Comparison of ENCODE assay signal across 9 mouse cellular contexts in the genomic region with DNA sequence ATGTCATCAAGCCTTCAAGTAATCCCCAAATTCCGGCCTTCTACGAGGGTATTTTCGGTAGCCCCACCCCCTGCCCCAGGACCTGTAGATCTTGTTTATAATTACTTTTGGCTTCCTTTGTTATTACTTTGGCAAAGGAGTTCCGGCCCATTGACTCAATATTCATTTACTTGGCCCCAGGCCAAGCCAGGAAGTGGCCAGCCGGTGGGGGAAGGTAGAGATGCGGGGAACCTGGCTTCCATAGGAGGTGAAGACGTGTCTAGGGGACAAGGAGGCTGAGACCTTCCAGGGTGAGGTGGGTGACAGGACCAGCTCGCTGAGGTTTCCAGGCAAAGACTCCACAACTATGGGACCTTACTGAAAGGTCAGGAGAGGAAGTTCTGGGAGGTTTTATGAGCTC. TPM values are rescaled to one million over a fixed set of nuclear protein-coding genes. Genes with fewer than 3 reads are reported as not detected.
DNase-seq lines count a peak whose midpoint lies in the region; ATAC-seq and TF ChIP-seq lines count a peak whose summit lies in the region.
"Had no signal": no experiment of that assay in that cellular context is flagged by ENCODE, and none has a peak within 500 bp of the region (broad histone marks: within the 10 kb centered on the region; RNA-seq: fewer than 3 reads in every experiment).

No protein-coding gene starts in this region.

- H3K9me3 ChIP-seq in liver, postnatal 0 days (ENCODE audit: low read length): no peaks in the 10 kb centered on the region
- no peaks in the 10 kb centered on the region for H3K9me3 ChIP-seq in liver, embryonic 12.5 days (replicated peaks)
- no peaks in the 10 kb centered on the region for H3K9me3 ChIP-seq in embryonic facial prominence, embryonic 14.5 days (ENCODE audit: control insufficient read depth, low read length)
- no peaks in the 10 kb centered on the region for H3K9me3 ChIP-seq in neural tube, embryonic 15.5 days (replicated peaks)

- H3K4me1 ChIP-seq in liver, postnatal 0 days (ENCODE audit: insufficient read depth): peaks cover 12% of the 10 kb centered on the region
- H3K4me1 ChIP-seq in liver, embryonic 12.5 days: 0 out of 2 replicates have a peak, but pooled peaks cover 4% of the 10 kb centered on the region
- H3K4me1 ChIP-seq in embryonic facial prominence, embryonic 14.5 days (ENCODE audit: control insufficient read depth, insufficient read depth, low read length): peaks cover 12% of the 10 kb centered on the region
- peaks cover 14% of the 10 kb centered on the region for H3K4me1 ChIP-seq in neural tube, embryonic 15.5 days

- H3K27me3 ChIP-seq in liver, postnatal 0 days (ENCODE audit: insufficient read depth, low read length): no peaks in the 10 kb centered on the region
- 0 out of 2 replicates have a peak, but pooled peaks cover 4% of the 10 kb centered on the region for H3K27me3 ChIP-seq in liver, embryonic 12.5 days (replicated peaks)
- H3K27me3 ChIP-seq in embryonic facial prominence, embryonic 14.5 days (replicated peaks; ENCODE audit: control insufficient read depth, insufficient read depth, low read length): no peaks in the 10 kb centered on the region
- H3K27me3 ChIP-seq in neural tube, embryonic 15.5 days (replicated peaks): no peaks in the 10 kb centered on the region

- no peak for ATAC-seq in liver, postnatal 0 days
- no peak for ATAC-seq in liver, embryonic 12.5 days
- ATAC-seq in embryonic facial prominence, embryonic 14.5 days (ENCODE audit: low read depth): 0 out of 2 replicates have a peak, but pooled peaks have one; percentile 13
- ATAC-seq in neural tube, embryonic 15.5 days (ENCODE audit: low FRiP score): no peak

- WGBS in liver, postnatal 0 days (ENCODE audit: insufficient replicate concordance): 31% methylated on average over 8 of the region's 8 CpGs
- WGBS in liver, embryonic 12.5 days (ENCODE audit: insufficient replicate concordance): 33% methylated on average over 8 of the region's 8 CpGs
- 19% methylated on average over 8 of the region's 8 CpGs for WGBS in embryonic facial prominence, embryonic 14.5 days
- WGBS in neural tube, embryonic 15.5 days: 37% methylated on average over 8 of the region's 8 CpGs

- peak; percentile 33 for DNase-seq in liver, postnatal 0 days
- DNase-seq in embryonic facial prominence, embryonic 14.5 days (ENCODE audit: low spot score): no peak
- DNase-seq in kidney, postnatal 25 days: peak; percentile 60 to 65
- peak; percentile 79 for DNase-seq in urinary bladder, postnatal 14 days (ENCODE audit: low spot score)
- no peak for DNase-seq in retina, embryonic 14.5 days (ENCODE audit: low spot score)
- no peak for DNase-seq in right cerebral cortex, postnatal 36 days (ENCODE audit: low spot score in 2 of 2)
- DNase-seq: thymus, adult 18-20 months had no signal

- H3K4me3 ChIP-seq in liver, postnatal 0 days (ENCODE audit: low read depth, low read length): no peak overlapping the region
- no peak overlapping the region for H3K4me3 ChIP-seq in liver, embryonic 12.5 days
- H3K4me3 ChIP-seq in embryonic facial prominence, embryonic 14.5 days (ENCODE audit: low read depth, low read length): no peak overlapping the region
- no peak overlapping the region for H3K4me3 ChIP-seq in neural tube, embryonic 15.5 days (replicated peaks)

- no peaks in the 10 kb centered on the region for H3K36me3 ChIP-seq in liver, postnatal 0 days (replicated peaks; ENCODE audit: insufficient read depth, low read length)
- H3K36me3 ChIP-seq in liver, embryonic 12.5 days: no peaks in the 10 kb centered on the region
- no peaks in the 10 kb centered on the region for H3K36me3 ChIP-seq in embryonic facial prominence, embryonic 14.5 days (ENCODE audit: control insufficient read depth, insufficient read depth, low read length)
- H3K36me3 ChIP-seq in neural tube, embryonic 15.5 days: no peaks in the 10 kb centered on the region

- TF ChIP-seq EP300 in liver, postnatal 0 days (IDR thresholded peaks at IDR 0.05; ENCODE audit: low read depth): no peak

- H3K4me2 ChIP-seq in liver, postnatal 0 days (ENCODE audit: low read depth, low read length): no peak overlapping the region
- no peak overlapping the region for H3K4me2 ChIP-seq in liver, embryonic 12.5 days
- H3K4me2 ChIP-seq in embryonic facial prominence, embryonic 14.5 days (ENCODE audit: low read depth, low read length): no peak overlapping the region
- no peak overlapping the region for H3K4me2 ChIP-seq in neural tube, embryonic 15.5 days

- no peak overlapping the region for H3K9ac ChIP-seq in liver, postnatal 0 days (replicated peaks)
- H3K9ac ChIP-seq in liver, embryonic 12.5 days: no peak overlapping the region
- no peak overlapping the region for H3K9ac ChIP-seq in embryonic facial prominence, embryonic 14.5 days (ENCODE audit: low read depth, low read length)
- no peak overlapping the region for H3K9ac ChIP-seq in neural tube, embryonic 15.5 days (replicated peaks)

- no peak for TF ChIP-seq CTCF in liver, postnatal 0 days (IDR thresholded peaks at IDR 0.05; ENCODE audit: low read depth)

- H3K27ac ChIP-seq in liver, postnatal 0 days (ENCODE audit: low read depth): no peak overlapping the region
- no peak overlapping the region for H3K27ac ChIP-seq in liver, embryonic 12.5 days
- no peak overlapping the region for H3K27ac ChIP-seq in embryonic facial prominence, embryonic 14.5 days (replicated peaks; ENCODE audit: low read depth, low read length)
- H3K27ac ChIP-seq in neural tube, embryonic 15.5 days (replicated peaks): no peak overlapping the region

RNA-seq across cellular contexts. Expression of gene Ptpn3, which starts 22.4 kb away (rescaled TPM):
- 2.5 and 3.0 TPM in 2 replicates for polyA plus RNA-seq in liver, postnatal 0 days (2015; fragmentation: Nextera tagmentation; extraction: Ambion mirVana)
- polyA plus RNA-seq in liver, embryonic 12.5 days (2016; fragmentation: Nextera tagmentation; extraction: Ambion mirVana): 0.32 and 0.37 TPM in 2 replicates
- polyA plus RNA-seq in embryonic facial prominence, embryonic 14.5 days (2014; fragmentation: Nextera tagmentation; extraction: Ambion mirVana): 3.8 and 4.7 TPM in 2 replicates
- polyA plus RNA-seq in neural tube, embryonic 15.5 days (2015; fragmentation: Nextera tagmentation; extraction: Ambion mirVana): 3.9 and 5.0 TPM in 2 replicates

Comparison
In these comparisons a context has a peak if more than half of its experiments do, and no peak if none do; other contexts are left out.
1. DNase-seq: peak in liver, postnatal 0 days (single experiment), kidney, postnatal 25 days (2 of 2) and urinary bladder, postnatal 14 days (single experiment); none in embryonic facial prominence, embryonic 14.5 days (single experiment), retina, embryonic 14.5 days (single experiment) and right cerebral cortex, postnatal 36 days (0 of 2).